Mouse (Mus musculus) urinary bladder, postnatal 25 days (tissue): ENCODE measurements around the gene Gm853.

Source experiments
- DNase-seq: peaks from one replicate; pipeline ENCODE4 v3.0.0; 2022; ENCODE audit warnings: low spot score

Gene Gm853

GRCm38 (mm10) chr4:130174335-130175031 is 47.7 kb downstream of the Gm853 start:
- DNase-seq: peak; percentile 66

DNA sequence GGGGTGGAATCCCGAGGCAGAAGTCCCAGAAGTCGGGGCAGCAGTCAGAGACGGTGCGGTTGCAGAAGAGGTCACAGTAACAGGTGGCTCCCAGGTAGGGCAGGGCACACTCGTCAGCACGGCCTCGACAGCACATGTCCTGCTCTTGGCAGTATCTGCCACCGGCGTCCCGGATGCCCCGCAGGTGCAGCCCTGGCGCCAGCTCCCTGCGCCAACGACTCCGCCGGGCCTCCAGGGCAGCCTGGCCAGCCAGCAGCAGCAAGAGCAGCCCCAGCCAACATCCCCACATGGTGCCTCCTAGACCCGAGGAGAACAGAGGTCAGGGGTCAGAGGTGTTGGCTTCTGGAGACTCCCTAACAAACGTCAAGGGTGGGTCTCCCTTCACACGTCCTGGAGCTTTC is 48.3 kb downstream of the Gm853 start:
- DNase-seq: no peak

GRCm38 (mm10) chr4:130173060-130173822 is 49.0 kb downstream of the Gm853 start:
- peak; percentile 49 for DNase-seq

GRCm38 (mm10) chr4:130171951-130172765 is 50.0 kb downstream of the Gm853 start:
- peak; percentile 48 for DNase-seq

- DNase-seq: no peak
Measured at GRCm38 (mm10) chr4:130170362-130170761, 51.8 kb downstream of the Gm853 start.

DNA sequence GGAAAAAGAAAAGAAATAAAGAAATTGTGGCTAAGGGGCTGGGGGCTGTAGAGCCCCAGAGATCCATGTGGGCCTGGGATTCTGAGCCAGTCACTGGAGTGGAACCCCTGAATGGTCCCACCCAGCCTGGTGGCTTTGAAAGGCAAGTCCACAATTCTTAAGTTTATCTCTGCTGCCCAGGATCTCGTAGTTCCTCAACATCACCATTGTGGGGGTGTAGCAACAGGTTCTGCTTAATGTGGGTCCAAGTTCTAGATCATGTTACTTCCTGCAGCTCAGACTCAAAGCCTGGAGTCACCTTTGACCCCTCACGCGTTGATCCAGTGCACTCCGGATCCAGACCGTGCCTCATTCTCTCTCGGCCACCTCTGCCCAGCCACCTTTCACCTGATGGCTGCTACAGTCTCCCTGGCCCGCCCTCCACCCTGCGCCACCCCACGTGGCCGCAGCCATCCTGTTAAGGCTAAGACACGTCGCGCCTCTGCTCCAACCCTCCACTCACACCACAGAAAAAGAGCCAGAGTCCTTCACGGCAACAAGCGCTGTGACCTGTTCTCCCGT is 52.7 kb downstream of the Gm853 start:
- DNase-seq: no peak

DNA sequence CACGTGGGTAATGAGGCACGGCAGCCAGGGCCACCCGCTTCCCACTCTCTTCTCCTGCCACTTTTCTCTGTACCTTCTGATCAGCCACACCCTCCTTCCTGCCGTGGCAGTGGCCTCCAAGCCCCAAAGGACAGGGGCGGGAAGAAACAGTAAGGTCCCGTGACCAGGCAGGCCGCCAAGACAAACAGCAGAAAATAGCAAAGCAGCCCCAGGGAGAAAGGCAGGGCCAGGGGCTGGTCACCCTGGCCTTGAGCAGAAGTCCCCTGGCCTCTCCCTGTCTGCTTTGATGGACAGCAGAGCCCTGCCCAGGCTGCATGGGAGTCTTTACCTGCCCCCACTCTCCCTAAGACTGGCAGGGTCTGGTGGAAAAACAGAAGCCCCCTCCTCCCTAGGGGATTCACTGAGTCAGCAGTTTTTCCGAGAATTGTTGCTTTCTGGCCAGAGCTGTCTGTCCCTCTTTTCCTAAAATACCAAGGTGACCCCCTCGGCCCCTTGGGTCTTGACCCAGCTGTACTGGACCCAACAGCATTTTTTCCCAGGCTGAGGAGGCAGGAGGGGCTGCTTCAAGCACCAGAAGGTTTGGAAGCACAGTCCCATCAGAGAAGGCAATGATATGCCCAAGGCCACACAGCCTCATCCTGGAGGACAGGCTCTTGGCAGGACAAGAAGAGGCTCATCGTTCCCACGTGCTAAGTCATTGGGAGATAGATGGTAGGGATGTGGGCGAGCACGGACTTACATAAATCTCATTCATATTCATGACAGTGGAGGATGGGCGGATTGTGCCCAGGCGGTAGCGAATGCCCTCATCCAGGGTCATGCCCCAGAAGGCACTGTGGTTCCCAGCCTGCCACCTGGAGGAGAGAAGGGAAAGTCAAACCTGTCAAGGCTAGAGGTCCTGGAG is 53.7 kb downstream of the Gm853 start:
- DNase-seq: peak; percentile 70

DNA sequence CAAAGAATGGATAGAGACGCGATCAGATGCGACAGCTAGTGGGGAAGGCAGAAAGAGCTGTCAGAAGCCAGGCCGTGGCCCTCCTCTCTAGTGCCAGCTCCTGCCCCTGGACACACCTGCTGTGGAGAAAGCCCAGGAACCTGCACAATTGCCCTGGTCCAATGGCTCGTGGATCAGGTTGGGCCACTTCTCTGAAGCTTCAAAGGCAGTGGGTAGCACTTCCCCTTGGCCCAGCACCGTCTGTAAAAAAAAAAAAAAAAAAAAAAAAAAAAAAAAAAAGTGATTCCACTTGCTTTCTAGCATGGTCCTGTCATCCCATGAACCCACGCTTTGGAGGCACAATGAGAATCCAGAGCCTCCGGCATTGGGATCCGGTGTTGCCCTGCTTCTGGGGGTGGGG is 54.4 kb downstream of the Gm853 start:
- DNase-seq: peak; percentile 26

DNA sequence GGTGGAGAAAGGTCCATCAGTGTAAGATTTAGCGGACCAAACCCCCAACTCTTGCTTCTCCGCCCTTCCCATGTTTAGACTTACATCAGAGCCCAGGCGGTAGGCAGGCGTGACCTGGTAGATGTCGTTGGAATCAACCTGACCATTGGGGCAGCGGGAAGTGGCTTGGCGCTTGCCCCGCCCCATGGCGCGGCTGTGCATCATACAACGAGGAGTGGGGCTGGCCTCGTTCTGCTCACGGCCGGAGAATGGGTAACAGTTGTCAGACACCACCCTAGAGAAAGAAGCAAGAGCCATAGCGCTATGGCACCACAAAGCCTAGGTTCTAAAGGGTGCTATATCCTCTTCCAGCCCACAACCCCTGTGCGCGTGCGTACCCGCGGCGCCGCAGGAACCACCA is 54.9 kb downstream of the Gm853 start:
- no peak for DNase-seq

DNA sequence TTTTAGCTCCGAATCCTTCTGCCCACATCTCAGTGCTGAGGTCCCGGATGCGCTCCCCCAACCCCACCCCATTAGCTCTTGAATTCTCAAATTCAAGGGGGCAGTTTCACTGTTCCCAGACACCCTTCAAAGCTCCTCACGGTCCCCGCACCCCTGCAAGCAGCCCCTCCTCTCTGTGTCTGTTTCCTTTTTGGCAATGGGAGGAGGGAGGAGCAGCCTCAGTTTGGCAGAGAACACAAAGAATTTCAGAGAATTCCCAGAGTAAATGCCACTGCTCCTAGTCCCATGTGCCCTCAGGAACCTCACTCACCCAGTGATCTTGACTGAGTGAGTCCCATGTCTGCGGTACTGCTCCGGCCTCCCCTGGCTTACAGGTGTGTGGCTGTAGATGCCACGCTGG is 55.6 kb downstream of the Gm853 start:
- no peak for DNase-seq

DNA sequence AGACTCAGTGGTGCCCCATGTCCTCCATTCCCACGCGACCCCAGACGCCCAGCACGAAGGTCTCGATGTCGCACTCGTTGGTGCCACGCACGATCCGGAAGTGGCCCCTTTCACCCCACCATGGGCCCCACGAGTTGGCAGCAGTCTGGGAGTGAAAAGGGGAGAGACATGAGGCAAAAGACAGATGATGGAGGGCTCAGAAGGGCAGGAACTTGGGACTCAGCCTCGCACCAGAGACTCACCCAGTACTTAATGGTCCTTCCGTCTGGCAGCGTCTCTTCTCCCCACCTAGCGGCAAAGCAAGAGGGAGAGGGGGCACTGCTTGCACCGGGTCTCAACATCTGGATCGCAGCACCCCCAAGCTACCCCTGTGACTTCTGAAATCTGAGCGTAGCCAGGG is 56.1 kb downstream of the Gm853 start:
- DNase-seq: no peak

- no peak for DNase-seq
Measured at GRCm38 (mm10) chr4:130164121-130164520, 58.1 kb downstream of the Gm853 start.

GRCm38 (mm10) chr4:130163391-130163861 is 58.8 kb downstream of the Gm853 start:
- no peak for DNase-seq

DNA sequence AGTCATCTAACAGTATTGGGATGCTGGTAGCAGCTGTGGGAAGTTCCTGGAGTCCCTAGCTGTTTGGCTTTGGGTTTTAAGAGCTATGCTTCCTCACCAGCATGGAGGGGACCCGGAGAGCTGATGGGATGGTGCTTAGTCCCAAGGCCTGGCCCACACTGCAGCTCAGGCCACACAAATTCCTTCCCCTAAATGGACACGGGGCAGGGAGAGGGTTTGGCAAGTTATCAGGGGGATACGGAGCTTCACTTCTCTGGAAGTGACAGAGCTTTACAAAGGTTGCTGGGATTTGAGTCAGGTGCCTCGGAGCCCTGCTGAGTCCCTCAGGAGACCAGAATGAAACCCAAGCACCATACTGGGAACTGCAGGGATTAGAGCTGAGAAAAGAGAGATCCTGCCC is 60.9 kb downstream of the Gm853 start:
- DNase-seq: no peak
